Mouse (Mus musculus) heart, postnatal 14 days (tissue): ENCODE results near the gene Kdm8. TPM values are rescaled to one million over a fixed set of nuclear protein-coding genes. Genes with fewer than 3 reads are reported as not detected.

ENCODE experiments used
- DNase-seq, 2 experiments: peaks; one replicate each; pipeline ENCODE4 v3.0.0; 2021 to 2022
- intact Hi-C: fragments of 180-260 bp; cut with DNase I; formaldehyde crosslinking; loops from one replicate; pipeline ENCODE4 v1.15.1; 2025
- total RNA-seq, 2 experiments: library from RNA; stranded (reverse); gene quantifications; 2 replicates each; pipeline ENCODE4 v1.2.3; 2021

Gene Kdm8
- total RNA-seq, 2 experiments from 2014 or later = 3.1 to 4.1 TPM

DNA sequence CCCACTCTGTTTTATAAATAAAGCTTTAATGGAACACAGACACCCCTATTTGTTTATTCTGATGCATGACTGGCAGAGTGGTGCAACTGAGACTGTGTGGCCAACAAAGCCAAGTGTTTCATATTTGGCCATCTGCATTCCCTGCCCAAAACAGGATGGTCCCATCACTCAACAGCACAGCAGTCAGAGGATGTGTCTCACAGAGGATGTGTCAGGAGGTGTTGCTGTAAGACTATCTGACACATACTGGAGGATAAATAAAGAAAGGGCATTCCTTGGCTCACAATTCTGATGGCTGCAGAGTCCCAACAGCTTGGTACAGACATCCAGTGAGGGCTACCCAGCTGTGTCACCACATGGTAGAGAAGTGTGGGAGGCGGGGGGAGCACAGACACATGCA lies 6.2 kb downstream of the Kdm8 start:
- intact Hi-C loops = no loop called here
- DNase-seq = no peak

DNA sequence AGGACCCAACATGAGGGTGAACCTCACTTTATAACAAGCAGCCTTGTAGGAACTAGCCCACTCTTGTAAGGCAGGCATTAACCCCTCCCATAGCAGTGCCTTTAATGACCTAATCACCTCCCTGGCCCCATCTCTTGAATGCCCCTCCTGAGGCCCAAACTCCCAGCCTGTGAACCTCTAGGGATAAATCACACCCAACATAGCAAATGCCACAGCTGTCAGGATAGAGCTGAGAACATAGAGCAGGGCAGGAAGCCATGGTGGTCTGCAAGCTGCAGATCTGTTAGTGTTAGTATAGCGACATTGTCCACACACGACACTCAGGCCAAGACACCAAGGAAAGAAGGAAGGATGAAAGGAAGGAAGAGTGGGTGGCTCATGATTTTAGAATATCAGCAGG lies 6.6 kb downstream of the Kdm8 start:
- DNase-seq = no peak
- intact Hi-C loops = no loop called here

DNA sequence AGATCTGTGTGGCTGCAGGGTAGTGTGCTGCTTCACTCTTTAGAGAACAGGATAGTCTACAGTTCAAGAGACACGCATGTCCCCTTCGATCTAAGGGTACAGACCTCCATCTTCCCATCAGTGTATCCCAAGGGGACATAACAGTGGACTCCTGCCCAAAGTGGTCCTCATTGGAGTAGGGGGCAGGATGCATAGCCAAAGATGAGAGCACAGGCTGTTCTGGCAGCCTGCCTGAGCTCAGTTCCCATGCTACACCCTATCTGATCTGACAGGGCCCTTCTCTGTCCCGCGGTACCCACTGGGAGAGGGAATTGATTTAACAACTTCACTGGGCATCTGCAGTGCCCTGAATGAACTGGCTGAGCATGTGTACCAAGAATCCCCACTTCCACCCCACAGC lies 9.2 kb downstream of the Kdm8 start:
- intact Hi-C loops = no loop called here

DNA sequence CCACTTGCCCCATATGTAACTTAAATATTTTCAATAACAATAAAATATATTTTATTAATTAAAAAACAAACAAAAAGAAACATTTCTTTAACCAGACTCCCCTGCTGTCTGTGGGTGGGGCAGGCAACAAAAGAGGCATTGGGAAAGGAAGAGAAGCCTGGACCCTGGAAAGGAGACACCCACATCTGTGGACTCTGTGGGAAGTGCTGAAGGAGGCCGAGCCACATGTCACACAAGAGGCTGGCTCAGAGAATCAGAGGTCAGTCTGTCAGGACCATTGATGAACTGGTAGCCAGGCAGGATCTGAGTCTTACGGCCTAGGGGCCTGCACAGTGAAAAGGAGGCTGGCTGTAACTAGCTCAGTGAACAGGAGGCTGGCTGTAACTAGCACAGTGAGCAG lies 17.7 kb downstream of the Kdm8 start:
- intact Hi-C loops = no loop called here
- DNase-seq = no peak

More for the DNA sequence above, 9.2 kb downstream of the Kdm8 start:
- DNase-seq = no peak

DNA sequence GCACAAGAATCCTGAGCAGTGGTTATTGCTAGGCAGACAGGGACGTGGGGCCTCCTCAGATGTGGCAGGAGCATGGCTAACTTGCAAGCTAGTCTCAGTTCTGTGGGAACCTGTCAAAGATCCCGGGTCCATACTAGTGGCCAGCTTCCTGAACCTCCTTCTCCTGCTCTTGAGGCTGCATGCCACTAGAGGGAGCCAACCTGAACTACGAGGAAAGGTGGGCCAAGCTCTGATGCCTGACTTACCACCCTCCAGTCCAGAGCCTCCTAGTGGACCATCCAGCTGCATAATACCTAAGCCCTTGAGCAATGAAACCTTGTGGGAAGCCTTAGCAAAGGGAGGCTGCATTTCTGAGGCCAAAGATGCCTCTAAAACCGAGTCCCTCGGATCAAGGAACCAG lies 25.5 kb downstream of the Kdm8 start:
- peak; percentile 74 to 83 for DNase-seq
- intact Hi-C loops = loop anchor here (1.0 kb wide), 2 partner anchors 111 to 169 kb away; no protein-coding TSS in a partner anchor

DNA sequence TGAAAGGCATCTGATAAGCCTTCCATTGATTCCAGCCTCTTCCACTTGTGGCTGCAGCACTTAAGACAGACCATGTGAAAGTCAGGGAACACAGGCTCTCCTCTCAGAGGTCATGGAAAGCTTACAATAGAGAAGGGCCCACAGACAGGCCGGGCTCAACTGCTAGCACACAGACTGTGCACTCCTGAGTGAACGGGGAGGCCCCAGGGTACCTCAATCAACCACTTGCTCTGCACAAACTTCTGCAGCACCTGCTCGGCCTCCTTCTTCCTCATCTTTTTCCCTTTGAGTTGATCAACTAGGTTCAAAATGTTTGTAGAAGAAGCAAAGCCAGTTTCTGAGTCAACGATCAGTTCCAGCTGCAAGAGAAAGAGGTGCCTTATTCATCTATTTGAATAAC lies 26.4 kb downstream of the Kdm8 start:
- intact Hi-C loops = loop anchor here (1.0 kb wide), 2 partner anchors 110 to 168 kb away; no protein-coding TSS in a partner anchor
- DNase-seq = no peak

DNA sequence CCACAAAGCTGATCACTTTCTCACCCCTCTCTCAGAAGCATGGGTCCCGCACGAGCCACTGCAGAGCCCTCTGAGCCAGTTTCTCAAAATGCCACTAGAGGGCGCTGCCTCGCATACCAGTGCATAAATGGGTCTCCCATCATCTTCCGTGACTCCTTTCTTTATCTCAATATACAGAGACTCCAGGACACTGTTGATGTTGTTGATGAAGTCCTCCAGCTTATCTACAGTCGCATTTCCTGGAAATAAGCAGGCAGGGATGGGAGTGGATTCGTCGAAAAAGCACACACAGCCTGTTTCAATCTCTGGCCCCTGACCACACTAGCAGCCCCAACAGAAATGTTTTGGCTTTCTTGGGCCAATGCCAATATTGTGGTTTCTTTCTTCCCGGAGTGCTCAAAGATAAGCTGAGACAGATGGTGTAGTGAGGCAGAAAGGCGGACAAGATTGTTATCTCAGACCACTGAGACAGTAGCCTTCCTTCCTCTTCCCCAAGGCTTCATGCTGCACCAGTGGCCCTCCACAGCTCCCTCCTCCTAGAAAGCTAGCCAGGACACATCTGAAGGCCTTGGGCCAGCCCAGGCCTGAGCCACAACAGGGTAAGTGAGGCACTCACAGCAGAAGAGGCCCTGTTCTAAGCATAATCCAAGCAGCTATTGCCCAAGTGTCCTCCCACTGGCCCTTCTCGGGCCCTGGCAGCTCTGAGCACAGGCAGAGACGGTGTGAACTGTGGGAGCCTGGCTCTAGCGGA lies 27.7 kb downstream of the Kdm8 start:
- intact Hi-C loops = no loop called here

DNA sequence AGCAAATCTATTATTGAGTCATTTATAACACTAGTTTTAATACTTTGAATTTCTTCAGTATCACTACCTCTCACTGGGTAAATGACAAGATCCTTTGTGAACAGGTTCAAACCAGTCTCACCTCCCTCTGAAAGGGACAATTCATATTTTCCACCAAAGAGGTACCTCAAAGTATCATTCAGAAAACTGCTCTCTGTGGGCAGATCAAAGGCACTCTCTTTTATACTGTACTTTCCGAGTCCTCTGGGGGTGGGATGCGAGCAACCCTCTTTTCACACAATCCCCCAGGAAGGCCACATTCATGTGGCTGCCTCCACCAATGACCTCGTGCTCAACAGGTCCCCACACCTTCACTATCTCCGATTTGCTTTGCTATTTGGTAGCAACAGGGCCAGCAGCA lies 30.1 kb downstream of the Kdm8 start:
- no peak for DNase-seq
- intact Hi-C loops = loop anchor here (2.0 kb wide), 1 partner anchor 16 kb away; the partner anchor contains the start of gene Nsmce1

More for the DNA sequence above, 27.7 kb downstream of the Kdm8 start:
- peak; percentile 82 to 88 for DNase-seq

DNA sequence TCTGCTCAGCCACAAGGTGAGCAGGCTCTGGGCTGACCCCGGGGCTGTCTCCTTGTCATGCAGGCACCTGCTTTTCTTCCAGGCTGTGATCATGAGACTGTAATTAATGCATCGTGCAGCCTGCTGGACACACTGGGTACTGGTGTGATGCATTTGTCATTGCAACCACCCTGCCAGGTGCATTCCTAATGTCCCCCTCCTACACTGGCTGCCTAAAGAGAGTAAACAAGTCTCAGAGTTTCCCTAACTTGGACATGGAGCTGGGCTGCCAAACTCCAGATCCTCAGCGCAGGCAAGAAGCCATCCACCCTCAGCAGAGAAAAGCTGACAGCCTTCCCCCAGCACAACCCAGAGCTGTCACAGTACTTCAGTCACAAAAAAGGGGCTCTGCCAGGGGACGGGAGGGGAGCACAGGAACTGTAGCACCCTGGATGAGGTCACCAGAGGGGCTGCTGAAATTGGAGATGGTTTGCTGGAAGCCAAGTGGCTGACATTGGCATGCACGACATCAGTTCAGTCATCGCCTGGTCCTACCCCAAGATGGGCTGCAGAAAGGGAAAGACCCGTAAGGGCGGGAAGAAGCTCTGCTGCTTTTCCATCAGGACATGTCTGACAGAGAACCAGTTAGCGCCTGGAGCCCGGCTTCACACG lies 31.2 kb downstream of the Kdm8 start:
- intact Hi-C loops = loop anchor here (2.0 kb wide), 1 partner anchor 15 kb away; the partner anchor contains the start of gene Nsmce1
- peak; percentile 40 to 64 for DNase-seq

DNA sequence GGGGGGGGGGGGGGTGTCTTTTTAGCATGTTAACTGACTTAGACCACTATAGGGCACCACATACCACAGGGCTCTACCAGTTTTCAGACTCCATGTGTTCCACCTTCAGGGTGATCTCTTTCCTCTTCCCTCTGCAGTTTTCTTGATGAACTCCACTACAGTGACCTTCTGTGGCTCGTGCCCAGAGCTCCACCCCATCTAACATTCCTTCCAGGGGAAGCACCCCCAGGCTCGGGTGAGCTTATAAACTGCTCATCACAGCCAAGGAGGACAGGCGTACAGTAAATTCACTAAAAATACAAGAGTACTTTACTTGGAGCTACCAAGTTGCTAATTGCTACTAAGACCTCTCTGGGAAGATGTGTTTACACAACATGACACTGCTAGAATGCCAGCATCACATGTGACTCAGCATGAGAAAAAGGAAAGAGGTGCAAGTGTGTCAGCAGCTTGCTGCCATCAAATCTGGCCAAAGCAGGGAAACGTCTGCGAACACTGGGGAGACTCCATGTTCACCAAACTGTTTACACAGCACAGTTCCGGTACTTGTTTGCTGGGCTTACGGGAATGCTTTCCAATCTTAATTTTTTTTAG lies 34.0 kb downstream of the Kdm8 start:
- peak in 1 of 2 experiments; percentile 61 for DNase-seq
- intact Hi-C loops = no loop called here

DNA sequence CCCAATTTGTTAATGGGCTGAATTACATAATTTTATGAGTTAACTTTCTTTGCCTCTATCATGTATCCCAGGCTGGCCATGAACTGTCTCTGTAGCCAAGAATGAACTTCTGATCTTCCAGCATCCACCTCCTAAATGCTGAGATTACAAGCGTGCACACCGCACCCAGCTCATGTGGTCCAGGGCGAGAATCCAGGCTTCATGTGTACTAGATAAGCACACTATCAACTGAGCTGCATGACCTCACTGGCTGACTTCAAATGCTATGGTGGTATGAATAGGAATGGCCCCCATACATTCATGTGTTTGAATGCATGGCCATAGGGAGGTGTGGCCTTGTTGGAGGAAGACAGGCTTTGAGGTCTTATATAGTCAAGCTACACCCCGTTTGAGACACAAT lies 36.0 kb downstream of the Kdm8 start:
- intact Hi-C loops = no loop called here
- DNase-seq = no peak

DNA sequence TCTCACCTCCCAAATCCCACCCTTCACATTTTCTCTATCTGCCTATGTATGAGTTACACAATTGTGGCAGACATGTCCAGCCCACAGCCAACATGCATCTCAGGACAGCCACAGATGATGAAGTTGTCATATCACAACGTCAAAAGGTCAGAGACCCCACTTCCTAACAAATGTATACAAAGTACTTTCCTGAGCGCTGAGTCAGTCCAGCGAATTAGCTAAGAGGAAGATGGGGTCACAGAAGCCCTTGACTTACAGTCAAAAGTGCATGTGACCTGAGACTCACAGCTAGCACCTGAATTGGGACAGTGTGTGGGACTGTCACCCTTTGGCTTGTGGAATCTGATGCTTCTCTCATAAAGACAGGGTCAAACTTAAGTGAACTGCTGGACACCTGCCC lies 37.9 kb downstream of the Kdm8 start:
- DNase-seq = no peak
- intact Hi-C loops = no loop called here

DNA sequence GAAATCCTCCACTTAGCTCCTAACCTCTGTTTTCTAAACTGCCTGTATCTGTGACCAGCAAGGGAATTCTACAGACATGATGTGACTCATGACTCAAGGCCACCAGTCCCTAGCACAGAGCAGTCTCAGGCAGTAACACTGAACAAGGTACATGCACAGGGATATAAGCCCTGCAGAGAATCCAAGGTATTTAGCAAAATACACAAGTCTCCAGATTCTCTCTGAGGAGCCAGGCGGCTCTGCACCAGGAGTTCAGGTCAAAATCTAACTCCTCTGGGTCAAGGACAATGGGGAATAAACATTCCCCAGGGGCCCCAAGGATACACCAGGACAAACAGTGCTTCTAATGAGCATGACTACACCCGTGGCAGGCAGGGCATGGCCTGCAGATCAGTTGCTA lies 38.4 kb downstream of the Kdm8 start:
- DNase-seq = no peak
- intact Hi-C loops = no loop called here

DNA sequence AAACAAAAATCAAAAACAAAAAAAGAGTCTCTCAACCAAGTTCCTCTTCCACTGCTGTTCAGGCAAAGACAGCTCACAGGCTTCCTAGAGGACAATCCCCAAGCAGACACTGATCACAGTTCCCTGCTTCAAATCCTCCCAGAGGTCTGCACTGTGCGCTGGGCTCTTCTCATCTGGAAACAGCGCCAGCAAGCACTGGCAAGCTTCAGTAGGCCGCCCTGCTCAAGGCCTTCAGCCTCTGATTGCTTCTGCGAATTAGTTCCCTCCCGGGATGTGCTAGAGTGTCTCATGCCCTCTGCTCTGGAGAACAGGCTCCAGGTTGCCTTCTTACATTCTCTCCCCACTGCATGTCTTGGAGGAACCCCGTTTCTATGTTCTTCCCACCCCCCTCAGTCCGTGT lies 40.3 kb downstream of the Kdm8 start:
- intact Hi-C loops = no loop called here
- DNase-seq = no peak

DNA sequence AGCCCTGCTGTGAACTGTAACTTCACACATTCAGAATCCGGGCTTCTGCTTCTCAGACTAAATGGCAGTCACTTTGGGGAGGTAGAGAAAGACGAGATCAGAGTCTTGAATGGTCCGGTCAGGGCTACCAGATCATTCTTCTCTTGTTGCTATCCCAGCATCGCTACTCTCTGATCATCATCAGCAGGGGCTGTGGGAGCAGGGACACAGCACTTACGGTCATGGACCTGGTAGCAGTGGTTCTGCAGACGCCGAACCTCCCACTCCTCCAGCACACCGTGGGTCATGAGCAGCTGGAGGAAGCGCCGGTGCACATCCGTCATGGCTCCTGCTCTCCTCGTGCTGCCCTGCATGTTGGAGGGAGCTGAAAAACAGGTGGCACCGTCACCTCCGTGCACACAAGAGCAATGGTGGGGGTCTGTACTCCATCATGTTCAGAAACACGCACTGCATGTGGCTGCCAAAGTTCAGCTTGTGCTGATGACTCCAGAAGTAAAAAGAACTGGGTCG lies 41.7 kb downstream of the Kdm8 start:
- intact Hi-C loops = no loop called here
- no peak for DNase-seq

DNA sequence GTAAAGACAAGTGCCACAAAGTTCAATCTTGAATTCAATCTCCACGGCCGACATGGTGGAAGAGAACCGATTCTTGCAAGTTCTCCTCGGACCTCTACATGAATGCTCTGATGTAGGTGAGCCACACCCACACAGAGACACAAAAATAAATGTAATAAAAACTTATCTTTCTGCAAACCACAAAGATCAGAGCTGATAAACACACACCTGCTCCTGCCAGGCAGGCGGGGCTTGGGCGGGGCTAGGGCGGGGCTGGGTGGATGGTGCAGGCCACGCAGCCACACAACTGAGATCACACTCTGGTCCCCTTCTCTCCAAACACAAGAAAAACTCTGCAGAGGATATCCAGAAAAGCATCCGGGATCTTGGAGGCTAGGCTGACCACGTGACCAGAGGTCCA lies 42.6 kb downstream of the Kdm8 start:
- intact Hi-C loops = no loop called here
- no peak for DNase-seq

DNA sequence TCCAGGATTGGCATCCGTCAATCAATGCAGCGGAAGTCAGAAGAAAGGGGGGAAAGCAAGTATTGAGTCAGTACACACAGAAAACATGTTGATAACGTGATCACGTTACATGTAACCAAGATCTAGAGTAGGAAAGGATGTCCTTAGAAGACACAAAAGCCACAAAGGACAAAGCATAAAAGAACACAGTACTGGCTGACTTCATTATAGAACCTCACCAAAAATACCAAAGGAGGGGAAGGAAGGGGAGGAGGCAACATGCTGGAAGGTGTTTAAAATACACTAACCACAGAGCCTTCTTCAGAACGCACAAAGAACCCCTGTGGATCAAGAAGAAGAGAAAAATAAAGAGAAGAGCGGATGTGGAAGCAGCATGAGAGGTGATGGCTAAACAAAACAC lies 44.2 kb downstream of the Kdm8 start:
- intact Hi-C loops = no loop called here
- no peak for DNase-seq

DNA sequence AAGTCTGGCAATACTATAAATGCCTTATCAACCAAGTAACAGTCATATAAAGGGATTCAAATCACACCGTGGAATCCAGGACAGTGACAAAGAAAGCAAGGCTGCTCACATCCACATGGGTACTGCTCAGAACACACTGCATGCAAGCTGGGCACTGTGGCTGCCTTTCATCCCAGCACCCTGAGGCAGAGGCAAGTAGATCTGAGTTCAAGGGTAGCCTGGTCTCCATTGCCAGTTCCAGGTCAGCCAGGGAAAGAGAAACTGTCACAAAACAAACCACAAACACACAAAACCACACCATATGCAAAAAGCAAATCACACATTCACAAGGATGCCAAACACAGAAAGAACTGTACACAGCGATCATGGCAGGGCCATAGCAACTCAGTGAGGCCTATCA lies 45.2 kb downstream of the Kdm8 start:
- no peak for DNase-seq
- intact Hi-C loops = loop anchor here (2.0 to 5.0 kb wide), 2 partner anchors 15 to 93 kb away; no protein-coding TSS in a partner anchor

DNA sequence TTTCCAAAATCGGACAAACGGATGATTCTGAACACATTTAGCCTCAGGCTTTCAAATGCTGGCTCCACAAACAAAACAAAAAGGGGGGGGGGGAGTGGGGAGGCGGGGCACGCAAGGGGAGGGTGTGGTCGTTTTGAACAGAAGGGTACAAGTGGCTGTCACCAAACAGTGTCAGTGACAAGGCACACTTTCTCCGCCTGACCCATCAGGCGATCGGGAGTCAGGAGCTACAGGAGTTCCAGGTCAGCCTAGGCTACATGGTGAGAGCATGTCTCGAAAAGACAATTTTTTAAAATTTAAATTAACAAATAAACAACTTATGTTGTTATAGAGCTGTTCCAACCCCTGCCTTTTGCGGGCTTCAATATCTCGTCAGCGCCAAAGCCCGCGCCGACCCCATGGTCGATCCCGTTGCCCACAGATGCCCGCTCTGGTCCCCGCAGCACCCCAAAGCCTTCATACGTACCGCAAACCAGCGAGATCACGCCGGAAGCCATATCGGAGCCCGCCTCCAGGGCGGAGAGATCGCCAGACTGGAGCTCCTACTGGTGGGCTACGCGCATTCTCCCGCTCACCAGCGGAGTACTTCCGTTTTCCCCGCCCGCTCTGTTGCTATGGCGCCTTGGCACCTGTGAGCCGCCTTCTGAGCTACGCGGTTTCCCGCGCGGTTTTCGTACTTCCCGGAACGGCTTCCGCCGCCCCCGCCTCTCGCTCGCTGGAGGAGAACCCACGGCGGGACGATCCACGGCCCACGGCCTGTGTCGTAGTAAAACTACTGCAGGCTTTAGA lies 46.7 kb downstream of the Kdm8 start, which contains the start of gene Nsmce1:
Nsmce1 (minus strand) TSS at position 650 of the 789 bp plus-strand sequence.
- intact Hi-C loops = loop anchor here (1.0 to 5.0 kb wide), 3 partner anchors 16 to 91 kb away; partner anchors contain the start of gene Il4ra
- DNase-seq = peak; percentile 92 to 95

DNA sequence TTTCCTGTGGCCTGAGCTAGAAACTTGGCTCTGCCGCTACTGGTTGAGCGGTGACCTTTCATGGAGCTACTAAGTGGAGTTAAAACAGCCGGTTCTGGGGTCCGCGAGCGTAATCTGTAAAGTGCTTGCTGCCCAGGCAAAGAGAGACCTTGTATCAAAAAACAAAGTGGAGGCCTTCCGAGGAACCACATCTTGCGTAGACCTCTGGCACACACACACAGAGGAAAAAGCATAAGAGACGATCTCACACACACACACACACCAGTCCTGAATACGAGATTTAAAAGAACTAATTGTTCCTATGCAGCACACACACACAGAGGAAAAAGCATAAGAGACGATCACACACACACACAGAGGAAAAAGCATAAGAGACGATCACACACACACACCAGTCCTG lies 47.3 kb downstream of the Kdm8 start:
- intact Hi-C loops = loop anchor here (1.0 to 5.0 kb wide), 3 partner anchors 17 to 91 kb away; partner anchors contain the start of gene Il4ra
- no peak for DNase-seq
